Mouse (Mus musculus): ENCODE measurements around the gene Sowahb.

Gene Sowahb
- long read RNA-seq, experiment 1, result 0 reads
- long read RNA-seq, experiment 2, result 0 reads

- intact Hi-C loops (cut with DNase I), result no loop called here
Observed at GRCm38 (mm10) chr5:93044584-93045370, at the start of gene Sowahb. Gene Sowahb (minus strand): TSS chr5:93045022.

GRCm38 (mm10) chr5:93093638-93094527 lies 49.1 kb upstream of the Sowahb start:
- intact Hi-C loops (cut with DNase I), result loop anchor here (2.0 kb wide), 1 partner anchor 69 kb away; no protein-coding TSS in a partner anchor

- intact Hi-C loops (cut with DNase I), result loop anchor here (2.0 kb wide), 1 partner anchor 70 kb away; no protein-coding TSS in a partner anchor
Observed at GRCm38 (mm10) chr5:93092857-93093622, 48.2 kb upstream of the Sowahb start, which contains the start of gene Sept11. Gene Sept11 (plus strand): TSS chr5:93093437.

GRCm38 (mm10) chr5:93092147-93092781 lies 47.4 kb upstream of the Sowahb start:
- intact Hi-C loops (cut with DNase I), result loop anchor here (2.0 kb wide), 1 partner anchor 71 kb away; no protein-coding TSS in a partner anchor

GRCm38 (mm10) chr5:93091266-93091665 lies 46.4 kb upstream of the Sowahb start:
- intact Hi-C loops (cut with DNase I), result no loop called here

- intact Hi-C loops (cut with DNase I), result loop anchor here (5.0 to 10.0 kb wide), 2 partner anchors 34 to 239 kb away; no protein-coding TSS in a partner anchor
Observed at GRCm38 (mm10) chr5:93085900-93086299, 41.1 kb upstream of the Sowahb start.

GRCm38 (mm10) chr5:93085015-93085598 lies 40.3 kb upstream of the Sowahb start:
- intact Hi-C loops (cut with DNase I), result loop anchor here (5.0 to 10.0 kb wide), 2 partner anchors 33 to 240 kb away; no protein-coding TSS in a partner anchor

- intact Hi-C loops (cut with DNase I), result no loop called here
Observed at GRCm38 (mm10) chr5:93079596-93079995, 34.8 kb upstream of the Sowahb start.

- intact Hi-C loops (cut with DNase I), result no loop called here
Observed at GRCm38 (mm10) chr5:93077661-93078323, 33.0 kb upstream of the Sowahb start.

- intact Hi-C loops (cut with DNase I), result no loop called here
Observed at GRCm38 (mm10) chr5:93060865-93061264, 16.0 kb upstream of the Sowahb start.

GRCm38 (mm10) chr5:93053606-93054397 lies 9.0 kb upstream of the Sowahb start:
- intact Hi-C loops (cut with DNase I), result loop anchor here (5.0 kb wide), 1 partner anchor 33 kb away; no protein-coding TSS in a partner anchor

GRCm38 (mm10) chr5:93051951-93052350 lies 7.1 kb upstream of the Sowahb start:
- intact Hi-C loops (cut with DNase I), result loop anchor here (5.0 kb wide), 1 partner anchor 35 kb away; no protein-coding TSS in a partner anchor

- intact Hi-C loops (cut with DNase I), result loop anchor here (5.0 kb wide), 1 partner anchor 36 kb away; no protein-coding TSS in a partner anchor
Observed at GRCm38 (mm10) chr5:93051041-93051440, 6.2 kb upstream of the Sowahb start.

GRCm38 (mm10) chr5:93049971-93050370 lies 5.1 kb upstream of the Sowahb start:
- intact Hi-C loops (cut with DNase I), result loop anchor here (5.0 kb wide), 1 partner anchor 37 kb away; no protein-coding TSS in a partner anchor

GRCm38 (mm10) chr5:93048481-93049240 lies 3.8 kb upstream of the Sowahb start:
- intact Hi-C loops (cut with DNase I), result no loop called here

- intact Hi-C loops (cut with DNase I), result no loop called here
Observed at GRCm38 (mm10) chr5:93046306-93046845, 1.6 kb upstream of the Sowahb start.

GRCm38 (mm10) chr5:93045371-93045714 lies 521 bp upstream of the Sowahb start:
- intact Hi-C loops (cut with DNase I), result no loop called here
